Mouse (Mus musculus): ENCODE measurements around the gene Slc15a2. TPM values are rescaled to one million over a fixed set of nuclear protein-coding genes. Genes with fewer than 3 reads are reported as not detected.

The Slc15a2 gene
- polyA plus RNA-seq, 2 experiments: 4.2 to 6.9 TPM

GRCm38 (mm10) chr16:36808616-36809015, 23.9 kb upstream of the Slc15a2 start:
- no peak for TF ChIP-seq POLR2A (IDR thresholded peaks at IDR 0.05; ENCODE audit: borderline replicate concordance, extremely low read depth, insufficient read depth, insufficient read length)
- ATAC-seq (ENCODE audit: low FRiP score, low read depth): no peak
- no peaks in the 10 kb centered on the region for H3K4me1 ChIP-seq (ENCODE audit: control insufficient read depth, insufficient read depth, low read length)
- H3K27ac ChIP-seq (replicated peaks; ENCODE audit: low read depth, low read length): no peak overlapping the region
- no peaks in the 10 kb centered on the region for H3K27me3 ChIP-seq (ENCODE audit: control insufficient read depth, insufficient read depth, low read length)
- H3K4me3 ChIP-seq (replicated peaks; ENCODE audit: low read length): no peak overlapping the region
- 83% methylated on average over 3 of the region's 3 CpGs for WGBS
- H3K9me3 ChIP-seq (ENCODE audit: control insufficient read depth, low read length): no peaks in the 10 kb centered on the region
- no peak for DNase-seq (ENCODE audit: low spot score)
- no peaks in the 10 kb centered on the region for H3K36me3 ChIP-seq (ENCODE audit: control insufficient read depth, insufficient read depth, low read length)
- H3K4me2 ChIP-seq (replicated peaks; ENCODE audit: low read depth, low read length, severe bottlenecking): no peak overlapping the region
- no peak overlapping the region for H3K9ac ChIP-seq (ENCODE audit: low read depth, low read length, severe bottlenecking)

GRCm38 (mm10) chr16:36802361-36802760, 17.6 kb upstream of the Slc15a2 start:
- no peak for TF ChIP-seq POLR2A (IDR thresholded peaks at IDR 0.05; ENCODE audit: borderline replicate concordance, extremely low read depth, insufficient read depth, insufficient read length)
- WGBS: 88% methylated on average over 3 of the region's 3 CpGs
- no peaks in the 10 kb centered on the region for H3K27me3 ChIP-seq (ENCODE audit: control insufficient read depth, insufficient read depth, low read length)
- no peak overlapping the region for H3K9ac ChIP-seq (ENCODE audit: low read depth, low read length, severe bottlenecking)
- H3K4me3 ChIP-seq (replicated peaks; ENCODE audit: low read length): no peak overlapping the region
- no peaks in the 10 kb centered on the region for H3K4me1 ChIP-seq (ENCODE audit: control insufficient read depth, insufficient read depth, low read length)
- H3K27ac ChIP-seq (replicated peaks; ENCODE audit: low read depth, low read length): no peak overlapping the region
- DNase-seq (ENCODE audit: low spot score): no peak
- H3K36me3 ChIP-seq (ENCODE audit: control insufficient read depth, insufficient read depth, low read length): no peaks in the 10 kb centered on the region
- H3K4me2 ChIP-seq (replicated peaks; ENCODE audit: low read depth, low read length, severe bottlenecking): no peak overlapping the region
- H3K9me3 ChIP-seq (ENCODE audit: control insufficient read depth, low read length): 0 out of 2 replicates have a peak, but pooled peaks cover 3% of the 10 kb centered on the region
- ATAC-seq (ENCODE audit: low FRiP score, low read depth): no peak

GRCm38 (mm10) chr16:36798334-36798733, 13.6 kb upstream of the Slc15a2 start:
- TF ChIP-seq POLR2A (IDR thresholded peaks at IDR 0.05; ENCODE audit: borderline replicate concordance, extremely low read depth, insufficient read depth, insufficient read length): no peak
- 84% methylated on average over 2 of the region's 2 CpGs for WGBS
- H3K4me2 ChIP-seq (replicated peaks; ENCODE audit: low read depth, low read length, severe bottlenecking): no peak overlapping the region
- H3K27me3 ChIP-seq (ENCODE audit: control insufficient read depth, insufficient read depth, low read length): no peaks in the 10 kb centered on the region
- H3K4me3 ChIP-seq (replicated peaks; ENCODE audit: low read length): no peak overlapping the region
- H3K9ac ChIP-seq (ENCODE audit: low read depth, low read length, severe bottlenecking): no peak overlapping the region
- no peaks in the 10 kb centered on the region for H3K36me3 ChIP-seq (ENCODE audit: control insufficient read depth, insufficient read depth, low read length)
- H3K27ac ChIP-seq (replicated peaks; ENCODE audit: low read depth, low read length): no peak overlapping the region
- DNase-seq (ENCODE audit: low spot score) (no peak), ATAC-seq (ENCODE audit: low FRiP score, low read depth) (no peak)
- no peaks in the 10 kb centered on the region for H3K4me1 ChIP-seq (ENCODE audit: control insufficient read depth, insufficient read depth, low read length)
- H3K9me3 ChIP-seq (ENCODE audit: control insufficient read depth, low read length): 0 out of 2 replicates have a peak, but pooled peaks cover 3% of the 10 kb centered on the region

- no peak overlapping the region for H3K27ac ChIP-seq (replicated peaks; ENCODE audit: low read depth, low read length)
- no peak for TF ChIP-seq POLR2A (IDR thresholded peaks at IDR 0.05; ENCODE audit: borderline replicate concordance, extremely low read depth, insufficient read depth, insufficient read length)
- H3K27me3 ChIP-seq (ENCODE audit: control insufficient read depth, insufficient read depth, low read length): no peaks in the 10 kb centered on the region
- ATAC-seq (ENCODE audit: low FRiP score, low read depth): no peak
- no peak overlapping the region for H3K9ac ChIP-seq (ENCODE audit: low read depth, low read length, severe bottlenecking)
- WGBS: 74% methylated on average over 2 of the region's 2 CpGs
- no peaks in the 10 kb centered on the region for H3K36me3 ChIP-seq (ENCODE audit: control insufficient read depth, insufficient read depth, low read length)
- no peaks in the 10 kb centered on the region for H3K9me3 ChIP-seq (ENCODE audit: control insufficient read depth, low read length)
- no peak for DNase-seq (ENCODE audit: low spot score)
- H3K4me1 ChIP-seq (ENCODE audit: control insufficient read depth, insufficient read depth, low read length): no peaks in the 10 kb centered on the region
- no peak overlapping the region for H3K4me2 ChIP-seq (replicated peaks; ENCODE audit: low read depth, low read length, severe bottlenecking)
- H3K4me3 ChIP-seq (replicated peaks; ENCODE audit: low read length): no peak overlapping the region
Observed at GRCm38 (mm10) chr16:36794976-36795375, 10.2 kb upstream of the Slc15a2 start.

GRCm38 (mm10) chr16:36790166-36790565, 5.4 kb upstream of the Slc15a2 start:
- H3K4me3 ChIP-seq (replicated peaks; ENCODE audit: low read length): no peak overlapping the region
- DNase-seq (ENCODE audit: low spot score): peak; percentile 11
- H3K9me3 ChIP-seq (ENCODE audit: control insufficient read depth, low read length): no peaks in the 10 kb centered on the region
- H3K4me2 ChIP-seq (replicated peaks; ENCODE audit: low read depth, low read length, severe bottlenecking): no peak overlapping the region
- H3K27me3 ChIP-seq (ENCODE audit: control insufficient read depth, insufficient read depth, low read length): no peaks in the 10 kb centered on the region
- 80% methylated on average over 4 of the region's 4 CpGs for WGBS
- ATAC-seq (ENCODE audit: low FRiP score, low read depth): no peak
- no peak for TF ChIP-seq POLR2A (IDR thresholded peaks at IDR 0.05; ENCODE audit: borderline replicate concordance, extremely low read depth, insufficient read depth, insufficient read length)
- H3K4me1 ChIP-seq (ENCODE audit: control insufficient read depth, insufficient read depth, low read length): no peaks in the 10 kb centered on the region
- no peak overlapping the region for H3K9ac ChIP-seq (ENCODE audit: low read depth, low read length, severe bottlenecking)
- H3K27ac ChIP-seq (replicated peaks; ENCODE audit: low read depth, low read length): no peak overlapping the region
- H3K36me3 ChIP-seq (ENCODE audit: control insufficient read depth, insufficient read depth, low read length): no peaks in the 10 kb centered on the region

GRCm38 (mm10) chr16:36786466-36786865, 1.7 kb upstream of the Slc15a2 start:
- H3K9ac ChIP-seq (ENCODE audit: low read depth, low read length, severe bottlenecking): no peak overlapping the region
- H3K27me3 ChIP-seq (ENCODE audit: control insufficient read depth, insufficient read depth, low read length): no peaks in the 10 kb centered on the region
- H3K4me3 ChIP-seq (replicated peaks; ENCODE audit: low read length): no peak overlapping the region
- no peak overlapping the region for H3K4me2 ChIP-seq (replicated peaks; ENCODE audit: low read depth, low read length, severe bottlenecking)
- DNase-seq (ENCODE audit: low spot score) (no peak), ATAC-seq (ENCODE audit: low FRiP score, low read depth) (no peak)
- TF ChIP-seq POLR2A (IDR thresholded peaks at IDR 0.05; ENCODE audit: borderline replicate concordance, extremely low read depth, insufficient read depth, insufficient read length): no peak
- no peaks in the 10 kb centered on the region for H3K4me1 ChIP-seq (ENCODE audit: control insufficient read depth, insufficient read depth, low read length)
- 88% methylated on average over 7 of the region's 7 CpGs for WGBS
- H3K9me3 ChIP-seq (ENCODE audit: control insufficient read depth, low read length): no peaks in the 10 kb centered on the region
- no peaks in the 10 kb centered on the region for H3K36me3 ChIP-seq (ENCODE audit: control insufficient read depth, insufficient read depth, low read length)
- no peak overlapping the region for H3K27ac ChIP-seq (replicated peaks; ENCODE audit: low read depth, low read length)

Measured in limb, embryonic 14.5 days (tissue).